Mouse (Mus musculus) cerebellum, adult 8-10 months (tissue): ENCODE data around the gene Fhdc1.

ENCODE experiments used
- DNase-seq: peaks from one replicate; pipeline ENCODE4 v3.0.0; 2022

Fhdc1 gene

DNA sequence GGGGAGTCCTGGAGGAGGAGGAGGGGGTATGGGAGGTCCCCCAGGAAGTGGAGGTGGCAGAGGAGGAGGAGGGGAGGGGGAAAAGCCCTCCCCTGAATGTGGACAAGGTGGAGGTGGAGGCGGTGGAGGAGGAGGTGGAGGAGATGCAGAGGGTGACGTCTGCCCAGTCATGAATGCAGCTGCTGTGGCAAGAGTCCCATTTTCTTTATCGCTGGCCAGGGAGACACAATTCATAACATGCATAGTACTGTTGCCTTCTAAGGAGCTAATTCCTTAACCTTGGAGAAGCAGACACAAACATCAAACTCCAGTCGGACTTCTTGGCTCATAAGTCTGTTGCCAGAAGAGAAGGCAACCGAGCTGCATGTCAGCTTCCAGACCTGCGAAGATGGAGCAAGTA lies 5.8 kb downstream of the Fhdc1 start:
- no peak for DNase-seq

DNA sequence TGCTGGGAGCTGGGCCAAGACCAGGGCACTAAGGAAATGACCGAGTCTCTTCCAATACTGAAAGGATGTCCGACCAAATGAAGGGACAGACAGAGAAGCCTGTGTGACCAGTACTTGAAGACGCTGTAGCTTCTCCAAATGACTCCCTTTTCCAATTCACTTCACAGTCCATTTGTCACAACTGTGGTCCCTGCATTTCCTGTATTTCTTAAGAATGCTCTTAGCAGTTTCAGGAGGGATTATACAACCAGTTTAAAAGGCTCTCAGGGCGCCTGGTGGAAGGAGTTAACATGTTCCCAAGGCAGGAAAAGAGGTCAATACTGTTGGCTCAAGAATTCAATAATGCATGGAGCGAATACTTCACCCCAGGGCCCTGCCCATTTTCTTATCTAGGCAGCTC lies 7.3 kb downstream of the Fhdc1 start:
- DNase-seq = no peak

DNA sequence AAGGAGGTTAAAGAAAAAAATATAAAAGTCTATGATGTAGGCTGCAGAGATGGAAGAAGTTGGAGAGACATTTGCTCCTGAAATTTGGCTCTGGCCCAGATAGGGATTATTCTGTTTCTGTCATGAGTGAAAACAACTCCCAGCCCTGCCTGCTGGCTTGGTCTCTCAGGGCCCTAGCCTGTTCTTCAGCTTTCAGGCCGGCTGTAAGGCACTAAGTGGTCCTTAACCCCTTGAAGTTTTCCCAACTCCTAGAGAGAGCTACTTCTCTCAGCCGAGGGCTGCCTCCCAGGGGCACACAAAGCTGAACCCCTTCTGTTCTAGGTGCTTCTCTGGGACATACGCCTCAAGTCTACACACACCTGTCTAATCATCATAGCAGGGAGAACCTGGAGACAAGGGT lies 7.7 kb downstream of the Fhdc1 start:
- no peak for DNase-seq

DNA sequence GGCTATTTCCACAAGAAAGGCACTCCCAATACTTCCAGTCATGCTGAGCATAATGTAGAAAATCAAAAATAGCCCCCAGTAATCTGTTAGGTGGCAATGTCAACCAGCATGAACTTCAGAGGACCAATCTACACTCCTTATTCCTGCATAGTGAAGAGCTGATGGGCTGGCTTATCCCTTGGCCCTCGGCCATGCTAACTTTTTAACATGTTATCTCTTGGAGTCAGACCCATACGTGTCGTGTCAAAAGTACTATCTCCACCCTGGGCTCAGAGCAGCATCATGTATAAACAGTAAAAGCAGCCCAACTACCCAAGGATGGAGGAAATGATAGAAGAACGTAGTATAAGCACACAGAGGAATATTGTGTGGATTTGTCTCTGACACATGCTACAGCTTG lies 9.1 kb downstream of the Fhdc1 start:
- DNase-seq = no peak

DNA sequence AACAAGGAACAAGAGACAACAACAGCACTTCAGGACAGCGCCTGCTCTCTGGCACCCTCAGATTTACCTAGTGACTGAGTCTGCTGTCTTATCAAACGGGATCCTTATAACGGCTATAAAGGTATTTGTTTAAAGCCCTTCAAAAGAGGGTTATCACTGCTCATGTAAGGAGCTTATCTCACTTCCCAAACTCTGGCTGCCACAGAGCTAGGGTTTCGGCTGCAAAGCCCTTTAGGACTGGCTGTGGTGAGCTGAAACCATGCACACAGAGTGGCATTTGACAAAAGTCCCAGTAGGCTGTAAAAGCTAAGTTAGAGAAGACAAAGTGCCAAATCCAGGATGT lies 12.1 kb downstream of the Fhdc1 start:
- DNase-seq = no peak

DNA sequence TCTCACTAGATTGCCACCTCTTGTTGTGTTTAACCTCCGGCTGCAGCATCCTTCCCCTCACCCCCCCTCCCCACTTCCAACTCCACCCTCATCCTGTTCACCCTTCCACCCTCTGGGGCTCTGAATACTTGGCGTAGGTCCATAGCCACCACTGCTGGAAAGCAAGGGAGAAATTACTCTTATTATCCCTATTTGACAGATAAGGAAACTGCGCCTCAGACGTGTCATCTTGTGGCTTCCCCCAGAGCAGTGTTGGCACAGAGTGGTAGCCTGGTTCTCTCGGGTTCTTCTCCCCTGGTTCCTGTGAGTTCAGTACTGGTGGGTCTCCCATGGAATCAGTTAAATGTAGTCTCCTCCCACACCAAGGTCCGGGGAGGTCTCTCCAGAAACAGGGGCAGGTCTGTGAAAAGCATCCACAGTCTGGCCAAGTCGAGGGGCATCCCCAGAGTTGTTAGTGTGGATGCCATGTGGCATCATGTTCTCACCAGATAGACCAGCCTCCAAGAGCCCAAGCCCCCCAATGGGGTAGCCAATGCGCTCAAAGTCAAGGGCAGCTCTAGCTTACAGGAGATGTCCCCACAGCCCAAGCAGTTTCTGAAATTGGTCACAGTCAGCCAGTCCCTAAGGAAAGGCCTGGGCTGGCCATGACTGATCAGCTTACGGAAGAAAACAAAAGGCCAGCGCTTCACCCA lies 12.7 kb downstream of the Fhdc1 start:
- DNase-seq = no peak

DNA sequence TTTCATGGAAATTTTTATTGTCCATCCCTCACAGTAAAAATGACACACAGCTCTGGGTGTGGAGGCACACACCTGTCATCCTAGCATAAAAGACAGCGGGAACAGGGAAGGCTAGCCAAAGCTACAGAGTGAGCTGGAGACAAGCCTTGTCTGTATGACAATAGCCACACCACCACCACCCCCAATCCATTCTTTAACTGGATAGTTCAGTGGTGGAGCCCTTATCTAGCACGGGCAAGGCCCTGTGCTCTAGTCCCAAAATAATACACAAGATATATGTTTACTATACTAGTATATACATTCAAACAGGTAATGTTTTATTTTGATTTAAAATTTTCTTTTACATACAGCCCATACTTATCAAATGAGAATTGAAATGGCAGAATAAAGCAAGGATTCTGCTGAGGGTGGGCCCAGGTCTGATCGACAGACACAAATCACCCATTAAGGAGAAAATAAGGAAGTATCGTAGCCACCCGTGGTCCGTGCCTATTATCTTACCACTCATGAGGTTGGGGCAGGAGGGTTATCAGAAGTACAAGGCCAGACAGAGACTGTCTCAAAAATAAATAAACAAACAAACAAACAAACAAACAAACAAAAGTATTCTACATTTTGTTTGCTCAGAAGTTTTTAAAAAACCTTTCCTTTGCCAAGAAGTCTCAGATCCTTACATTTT lies 14.3 kb downstream of the Fhdc1 start:
- DNase-seq = no peak

DNA sequence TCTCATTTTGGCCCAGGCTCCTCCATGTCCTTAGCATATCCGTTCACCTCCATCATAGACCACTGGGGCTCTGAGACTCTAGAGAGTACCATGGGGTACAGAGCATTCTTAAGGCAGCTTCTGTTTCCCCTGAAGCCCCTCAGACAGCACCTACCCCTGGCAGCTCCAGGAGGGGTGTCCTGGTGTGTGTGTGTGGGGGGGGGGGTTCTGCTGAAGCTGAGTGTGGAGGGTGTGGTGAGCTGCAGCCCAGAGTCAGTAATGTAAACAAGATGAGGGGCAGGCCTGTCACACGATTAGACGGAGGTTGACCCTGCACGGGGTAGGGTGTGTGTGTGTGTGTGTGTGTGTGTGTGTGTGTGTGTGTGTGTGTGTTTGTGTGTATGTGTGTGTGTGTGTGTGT lies 18.5 kb downstream of the Fhdc1 start:
- no peak for DNase-seq

DNA sequence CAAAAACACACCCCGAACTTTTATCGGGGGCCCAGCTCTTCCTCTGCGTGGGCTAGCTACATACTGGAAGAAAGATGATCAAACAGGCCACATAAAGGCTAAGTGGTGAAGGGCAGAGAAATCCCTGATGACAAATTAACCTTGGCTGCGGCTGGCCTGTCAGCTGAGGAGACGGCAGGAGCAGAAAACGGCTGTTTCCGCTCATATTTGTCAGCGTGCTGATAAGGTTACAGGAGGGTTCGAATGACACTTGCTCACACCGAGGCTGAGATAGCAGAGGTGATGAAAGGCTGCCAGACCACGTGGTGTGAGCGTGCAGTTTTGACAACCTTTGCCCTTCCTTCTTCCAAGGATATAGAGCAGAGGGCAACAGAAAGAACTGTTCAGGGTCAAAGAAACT lies 19.3 kb downstream of the Fhdc1 start:
- DNase-seq = no peak

DNA sequence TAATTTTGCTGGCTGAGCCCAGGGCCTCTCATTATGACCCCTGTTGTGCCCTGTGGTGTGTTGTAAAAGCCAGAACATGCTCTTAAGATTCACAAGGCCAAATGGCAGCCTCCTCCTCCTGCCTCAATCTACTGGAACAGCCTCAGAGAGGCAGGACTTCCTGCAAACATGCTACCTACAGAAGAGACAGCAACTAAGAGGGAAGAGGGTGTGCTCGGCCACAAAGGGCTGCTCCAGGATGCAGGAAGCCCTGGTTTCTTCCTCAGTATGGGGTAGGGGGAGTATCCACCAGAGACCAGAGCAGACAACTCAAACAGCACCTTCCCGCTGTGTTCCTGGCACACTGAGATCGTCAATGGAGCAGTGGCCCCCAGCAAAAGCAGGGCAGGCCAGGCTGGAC lies 19.7 kb downstream of the Fhdc1 start:
- DNase-seq = no peak

DNA sequence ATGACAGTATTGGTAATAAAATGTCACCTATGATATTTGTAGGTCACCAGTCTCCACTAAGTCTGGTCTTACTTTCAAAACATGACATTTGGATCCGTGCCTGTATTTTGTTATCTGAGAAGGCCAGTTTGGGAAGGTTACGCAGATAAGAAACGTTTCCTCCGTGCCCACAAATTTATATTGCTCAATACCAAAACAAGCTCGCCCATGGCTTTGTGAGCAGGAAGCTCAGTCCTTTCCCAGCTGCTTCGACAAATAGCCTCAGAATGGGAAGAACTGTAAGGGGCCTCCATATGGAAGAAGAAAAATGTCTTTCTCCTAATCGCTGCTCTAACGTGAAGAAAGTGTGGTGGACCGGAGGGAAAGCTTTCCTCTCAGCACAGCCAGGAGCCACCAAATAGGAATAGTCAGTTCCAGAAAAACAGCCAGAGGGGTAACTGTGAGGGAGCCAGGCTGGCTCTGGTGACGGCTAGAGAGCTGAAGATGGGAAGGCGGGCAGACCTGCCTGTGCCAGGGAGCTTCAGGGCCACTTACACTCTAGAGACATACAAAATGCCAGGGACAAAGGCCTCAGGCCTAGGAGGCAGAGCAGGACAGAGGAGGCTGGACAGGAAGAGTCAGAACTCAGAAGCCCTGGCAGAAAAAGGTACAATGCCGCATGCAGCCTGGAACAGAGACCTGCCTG lies 24.4 kb downstream of the Fhdc1 start:
- no peak for DNase-seq

DNA sequence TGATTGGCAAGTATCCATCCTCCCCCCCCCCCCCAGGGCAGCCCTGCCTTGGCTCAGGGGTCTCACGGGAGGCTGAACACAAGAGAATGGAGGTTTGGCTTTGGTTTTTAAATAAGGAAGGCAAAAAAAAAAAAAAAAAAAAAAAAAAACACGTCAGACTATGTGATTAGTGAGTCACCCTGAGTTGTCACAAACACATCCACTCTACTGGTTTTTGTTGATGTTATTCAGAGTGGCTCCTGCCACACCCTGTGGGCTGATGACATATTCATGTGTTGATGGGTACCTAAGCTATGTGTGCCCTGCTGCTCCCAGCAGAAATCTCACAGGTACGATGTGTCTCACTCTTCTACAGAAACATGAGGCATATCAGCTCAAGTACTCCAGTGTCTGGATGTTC lies 29.6 kb downstream of the Fhdc1 start:
- no peak for DNase-seq

DNA sequence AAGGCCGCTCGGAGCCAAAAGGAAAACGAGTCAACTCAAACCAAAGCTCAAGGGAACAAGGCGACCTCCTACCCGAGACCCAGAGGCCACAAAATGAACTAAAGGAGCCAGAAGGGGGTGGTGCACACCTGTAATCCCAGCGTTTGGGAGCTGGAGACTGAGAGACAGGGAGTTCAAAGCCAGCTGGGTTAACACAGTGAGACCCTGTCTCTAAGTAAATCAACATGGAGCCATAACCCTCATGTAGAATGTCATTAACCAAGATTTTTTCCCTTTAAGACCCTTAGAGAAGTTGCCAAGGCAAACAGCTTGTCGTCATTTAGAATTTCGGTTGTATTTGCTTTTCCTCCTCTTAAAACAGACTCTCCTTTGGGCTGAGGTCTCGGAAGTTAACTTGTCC lies 31.2 kb downstream of the Fhdc1 start:
- no peak for DNase-seq

DNA sequence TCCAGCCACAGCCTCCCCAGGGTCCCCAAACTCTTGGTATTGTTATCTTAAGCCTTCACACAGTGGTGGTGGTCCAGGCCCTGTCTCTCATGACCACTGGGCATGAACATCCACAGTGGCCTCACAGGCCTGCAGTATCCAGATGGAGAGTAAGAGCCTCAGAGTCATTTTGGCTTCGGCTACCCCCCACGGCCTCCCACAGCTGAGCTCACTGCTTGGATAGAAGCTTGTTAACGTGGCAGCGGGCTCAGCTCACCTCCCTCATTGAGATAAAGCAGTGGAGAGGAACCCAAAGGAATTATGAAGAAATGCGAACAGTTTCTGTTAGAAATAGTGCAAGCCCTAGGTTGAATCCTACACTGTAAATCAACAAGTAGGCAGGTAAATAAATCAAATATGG lies 32.4 kb downstream of the Fhdc1 start:
- DNase-seq = no peak

DNA sequence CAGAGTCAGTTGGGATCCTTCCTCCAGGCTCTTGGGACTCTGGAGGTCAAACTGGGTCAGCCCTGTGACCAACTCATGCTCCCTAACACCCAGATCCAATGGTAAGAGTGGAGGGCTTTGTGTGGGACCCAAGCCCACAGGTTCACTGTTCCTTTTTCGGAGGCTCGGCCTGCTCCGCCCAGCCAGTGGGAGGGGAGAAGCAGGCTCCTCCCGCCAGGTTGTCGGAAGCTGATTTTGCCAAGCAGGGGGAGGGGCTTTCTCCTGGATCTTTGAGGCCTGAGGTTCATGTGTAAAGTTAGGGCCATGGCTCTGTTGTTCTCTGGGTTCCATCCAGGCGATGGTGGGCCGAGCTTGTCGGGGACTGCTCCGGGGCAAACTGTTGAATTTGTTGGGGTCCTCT lies 34.4 kb downstream of the Fhdc1 start:
- DNase-seq = no peak

DNA sequence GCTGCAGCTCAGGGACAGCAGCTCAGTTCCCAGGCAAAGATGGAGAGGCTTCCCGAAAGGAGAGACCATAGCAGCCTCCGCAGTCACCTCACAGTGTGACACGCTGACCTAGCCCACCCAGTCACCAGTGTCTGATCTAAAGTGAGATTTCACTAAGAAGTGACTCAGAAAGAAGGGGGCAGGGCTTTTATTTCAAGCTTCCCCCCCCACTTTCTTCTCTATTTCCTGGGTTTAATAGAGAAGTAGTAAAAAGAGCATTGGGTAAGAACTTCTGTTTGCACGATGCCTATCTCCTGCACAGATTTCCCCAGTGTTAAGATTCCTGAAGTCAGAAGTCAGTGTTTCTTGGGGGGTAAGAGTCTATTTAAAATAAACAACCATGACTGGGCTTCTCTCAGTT lies 37.3 kb downstream of the Fhdc1 start:
- DNase-seq = no peak

DNA sequence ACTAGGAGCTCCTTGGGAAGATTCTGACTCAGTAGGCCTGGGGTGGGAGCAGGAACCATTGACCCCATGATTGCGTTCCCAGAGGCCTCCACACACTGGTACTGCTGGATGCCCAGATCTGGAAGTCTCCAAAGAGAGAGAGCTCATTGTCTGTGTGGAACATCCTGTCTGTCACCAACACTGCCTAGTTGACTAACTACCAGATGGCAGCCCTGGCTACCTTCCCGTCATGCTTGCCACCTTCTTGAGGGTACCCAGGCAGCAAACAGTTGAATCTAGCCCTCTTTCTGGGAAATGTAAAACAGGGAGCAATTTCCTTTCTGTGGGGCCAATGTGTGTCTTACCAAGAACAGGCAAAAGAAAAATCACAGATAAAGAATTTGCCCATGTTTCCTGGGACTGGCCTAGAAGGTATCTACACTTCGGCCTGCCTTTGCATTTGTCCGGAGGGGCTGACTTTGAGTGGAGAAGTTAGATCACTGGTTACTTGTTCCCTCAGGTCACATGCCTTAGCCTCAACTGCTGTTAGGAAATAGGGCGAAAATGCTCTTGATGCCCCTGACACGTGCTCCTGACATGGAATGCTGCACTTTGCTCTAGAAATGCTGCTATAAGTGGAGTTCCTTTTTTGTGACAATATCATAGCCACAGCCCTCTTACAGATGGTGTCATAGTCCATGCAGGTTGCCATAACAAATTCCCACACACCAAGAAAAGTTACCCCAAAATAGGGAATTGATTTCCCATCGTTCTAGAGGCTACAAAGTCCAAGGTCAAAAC lies 40.6 kb downstream of the Fhdc1 start:
- no peak for DNase-seq

DNA sequence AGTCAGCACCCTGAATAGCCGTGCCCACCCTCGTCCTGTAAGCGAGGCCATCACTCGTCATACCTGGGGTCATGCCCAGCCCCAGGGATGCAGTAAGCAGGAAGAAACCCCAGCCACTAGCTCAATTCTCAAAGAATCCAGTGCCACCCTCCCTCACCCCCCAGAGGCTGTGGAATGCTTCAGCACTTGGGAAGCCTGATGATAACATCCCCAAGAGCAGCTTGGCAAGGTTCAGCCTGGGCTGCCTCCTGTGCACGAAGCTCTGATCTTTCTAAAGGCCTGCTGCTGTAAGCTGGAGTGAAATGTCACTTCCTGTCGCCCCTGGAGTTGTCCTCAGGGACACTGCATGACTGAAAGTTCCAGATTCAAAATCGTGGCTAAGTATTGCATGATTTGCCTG lies 41.4 kb downstream of the Fhdc1 start:
- no peak for DNase-seq

DNA sequence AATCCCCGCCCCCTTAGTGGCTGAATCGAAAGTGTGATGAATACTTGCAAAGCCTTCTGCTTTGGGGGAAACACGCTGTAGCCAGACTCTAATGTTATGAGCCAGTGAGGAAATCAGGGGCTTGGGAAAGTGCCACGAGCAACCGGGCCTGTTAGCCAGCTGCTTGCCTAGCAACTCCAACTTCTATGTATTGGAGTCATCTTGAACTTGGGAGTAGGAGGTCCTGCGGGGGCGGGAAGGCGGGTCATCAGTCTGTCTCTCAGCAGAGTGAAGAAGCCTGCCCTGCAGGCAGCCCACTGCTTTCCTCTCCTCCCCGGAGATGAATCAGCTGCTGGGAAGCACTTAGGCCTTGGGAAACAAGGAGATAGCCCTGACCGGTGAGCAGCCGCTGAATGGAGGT lies 42.1 kb downstream of the Fhdc1 start:
- no peak for DNase-seq

DNA sequence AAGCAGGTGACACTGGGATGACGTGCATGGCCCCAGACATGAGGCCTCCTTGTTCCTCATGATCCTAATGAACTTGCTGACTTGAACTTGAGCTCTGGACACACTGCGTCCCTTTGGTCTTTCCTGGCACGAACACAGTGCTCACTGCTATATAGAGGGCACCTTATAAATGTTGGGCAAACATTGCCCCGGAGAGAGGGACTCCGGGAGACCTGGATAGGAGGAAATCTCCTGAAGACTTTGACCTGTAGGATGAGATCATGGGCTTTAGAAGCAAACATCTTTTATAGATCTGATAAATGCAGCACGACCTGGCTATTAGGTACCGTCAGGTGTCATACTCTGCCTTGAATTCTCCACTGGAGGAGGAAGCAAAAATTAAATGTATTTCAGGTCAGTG lies 43.3 kb downstream of the Fhdc1 start:
- DNase-seq = no peak

DNA sequence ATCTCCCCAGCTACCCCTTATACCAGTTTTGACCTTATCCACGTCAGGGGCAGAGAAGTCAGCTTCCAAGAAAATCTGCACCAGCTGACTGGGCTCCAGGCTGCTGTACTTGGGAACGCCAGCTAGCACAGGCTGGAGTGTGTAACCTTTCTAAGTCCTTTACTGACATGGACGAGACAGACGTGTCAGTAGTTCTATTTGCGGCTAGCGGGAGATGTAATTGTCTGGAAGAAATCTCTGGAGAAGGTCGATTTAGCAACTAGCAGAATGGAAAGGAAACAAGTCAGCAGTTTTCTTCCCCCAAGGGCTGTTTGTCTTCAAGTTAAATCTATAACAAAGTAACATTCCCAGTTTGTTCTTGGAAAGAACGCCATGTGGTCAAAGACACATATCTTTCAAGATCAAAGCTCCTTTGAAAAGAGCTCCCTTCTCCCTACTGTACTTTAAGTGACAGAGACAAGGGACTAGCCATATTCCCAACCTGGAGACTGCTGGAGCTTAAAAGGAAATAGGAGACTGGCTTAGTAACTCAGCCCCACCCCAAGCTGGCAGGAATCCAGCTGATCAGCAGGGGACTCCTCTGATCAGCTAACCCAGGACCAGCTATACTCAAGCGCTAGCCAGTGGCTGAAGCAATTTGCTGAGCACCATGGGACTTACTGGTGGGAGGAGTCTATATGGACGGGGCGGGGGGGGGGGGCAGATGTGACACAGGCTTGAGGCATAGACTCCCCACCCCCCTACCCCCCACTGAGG lies 44.8 kb downstream of the Fhdc1 start:
- no peak for DNase-seq

DNA sequence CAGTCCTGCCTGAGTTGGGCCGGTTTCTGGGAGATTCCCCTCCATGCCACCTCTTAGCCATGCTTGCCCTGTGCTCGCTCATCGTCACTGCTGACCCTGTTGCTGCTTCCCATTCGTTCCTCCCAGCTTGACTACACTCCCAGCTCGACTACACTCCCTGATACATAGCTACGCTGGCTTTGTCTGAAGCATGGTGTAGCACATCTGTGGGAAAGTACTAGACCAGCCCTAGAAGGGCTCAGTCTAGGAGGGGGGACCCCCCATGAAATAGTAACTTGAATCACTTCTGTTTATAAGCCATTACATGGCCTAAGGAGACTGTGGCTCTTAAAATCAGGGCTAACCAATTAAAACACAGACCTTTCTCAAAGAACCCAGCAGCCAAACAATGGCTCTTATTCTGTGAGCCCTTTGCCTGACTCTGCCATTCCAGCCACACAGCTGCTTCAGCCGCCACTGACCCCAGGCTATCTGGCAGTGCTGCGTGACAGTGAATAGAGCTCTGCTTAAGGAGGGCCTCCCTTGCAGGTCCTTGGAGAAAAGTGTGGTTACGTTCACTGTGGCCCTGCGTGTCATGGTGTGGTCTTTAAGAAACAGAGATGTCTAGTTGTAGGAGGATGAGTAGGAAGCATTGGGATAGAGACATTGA lies 47.3 kb downstream of the Fhdc1 start:
- no peak for DNase-seq

DNA sequence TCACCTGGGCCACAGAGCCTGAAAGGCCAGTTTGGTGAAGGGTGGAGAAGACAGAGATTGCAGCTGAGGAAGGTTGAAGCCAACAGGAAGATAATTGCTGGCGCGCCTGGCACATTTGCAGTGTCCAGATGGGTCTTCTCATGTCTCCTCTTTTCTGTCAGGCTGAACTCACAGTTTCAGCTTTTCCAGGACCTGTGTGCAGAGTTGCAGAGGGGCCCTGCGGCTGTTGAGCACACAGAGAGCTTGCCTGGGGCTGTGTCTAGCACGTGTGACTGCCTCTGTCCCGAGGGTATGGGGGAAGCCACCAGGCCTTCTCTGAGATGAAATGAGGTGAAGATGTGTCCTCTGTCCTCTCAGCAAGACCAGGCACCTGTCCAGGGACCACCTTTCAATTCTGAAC lies 49.0 kb downstream of the Fhdc1 start:
- DNase-seq = no peak
